ENCODE assay signal across 13 mouse cellular contexts in the genomic region with DNA sequence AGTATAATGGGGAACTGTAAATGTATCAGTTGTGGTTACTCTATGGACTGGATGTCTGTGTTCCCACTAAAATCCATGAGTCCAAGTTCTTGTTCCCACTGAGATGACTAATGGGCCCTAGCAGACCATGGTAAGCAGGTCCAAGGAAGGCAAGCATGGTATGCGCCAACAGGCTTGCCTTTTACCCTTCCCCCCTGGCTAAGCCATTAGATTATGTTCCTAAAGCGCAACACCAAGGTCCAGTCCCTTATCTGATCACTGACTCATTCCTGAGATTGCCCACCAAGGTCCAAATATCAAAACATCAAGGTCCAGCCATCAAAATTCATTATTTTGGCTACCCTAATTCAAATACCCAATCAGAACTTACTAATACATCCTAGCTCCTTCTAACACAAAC. TPM values are rescaled to one million over a fixed set of nuclear protein-coding genes. Genes with fewer than 3 reads are reported as not detected.
DNase-seq lines count a peak whose midpoint lies in the region.
"Had no signal": no experiment of that assay in that cellular context is flagged by ENCODE, and none has a peak within 500 bp of the region (broad histone marks: within the 10 kb centered on the region; RNA-seq: fewer than 3 reads in every experiment).

No protein-coding gene starts in this region.

- peak; percentile 70 to 83 for DNase-seq in adrenal gland, adult (ENCODE audit: inconsistent age in 2 of 2, low spot score in 1 of 2)
- no peak for DNase-seq in adrenal gland, postnatal 10 days
- DNase-seq in adrenal gland, adult 8-10 months = peak; percentile 64
- no peak for DNase-seq in adrenal gland, adult 18-20 months (ENCODE audit: low spot score in 2 of 2)
- peak; percentile 55 for DNase-seq in adrenal gland, postnatal 36 days
- DNase-seq: B cell, adult 2 months; cerebellum, adult 11 months; cerebellum, adult 18-20 months; cerebellum, adult 8-10 months; cerebellum, adult 9-11 months; cerebellum, postnatal 14 days; cerebellum, postnatal 36 days; embryo, embryonic 11 days had no signal

RNA-seq across cellular contexts. Expression of a gene that starts 17.7 kb away (rescaled TPM):
- 100 to 1,000 TPM; 235 to 244 TPM for total RNA-seq in adrenal gland, postnatal 10 days (2021)
- total RNA-seq in adrenal gland, adult 8-10 months (2022) = 100 to 1,000 TPM; 215 to 293 (median 236) TPM
- total RNA-seq in adrenal gland, adult 18-20 months (2021) = 100 to 1,000 TPM; 262 to 276 TPM
- total RNA-seq in adrenal gland, postnatal 36 days (2021) = 100 to 1,000 TPM; 256 to 300 TPM

RNA-seq across cellular contexts. Expression of a gene that starts 18.0 kb away (rescaled TPM):
- 10 to 100 TPM; 10.8 to 17.4 TPM for total RNA-seq in adrenal gland, postnatal 10 days (2021)
- 10 to 100 TPM; 43.1 to 64.5 (median 46.1) TPM for total RNA-seq in adrenal gland, adult 8-10 months (2022)
- 10 to 100 TPM in 1 of 2 experiments, 1 to 10 TPM in 1; 9.8 to 26.2 TPM for total RNA-seq in adrenal gland, adult 18-20 months (2021)
- total RNA-seq in adrenal gland, postnatal 36 days (2021) = 10 to 100 TPM; 26.4 to 48.6 TPM

Comparison
In these comparisons a context has a peak if more than half of its experiments do, and no peak if none do; other contexts are left out.
1. DNase-seq: peak in adrenal gland, adult (2 of 2), adrenal gland, adult 8-10 months (single experiment) and adrenal gland, postnatal 36 days (2 of 2); none in adrenal gland, postnatal 10 days (single experiment) and adrenal gland, adult 18-20 months (0 of 2).